Mouse (Mus musculus): ENCODE measurements around the gene Csrnp3.

DNA sequence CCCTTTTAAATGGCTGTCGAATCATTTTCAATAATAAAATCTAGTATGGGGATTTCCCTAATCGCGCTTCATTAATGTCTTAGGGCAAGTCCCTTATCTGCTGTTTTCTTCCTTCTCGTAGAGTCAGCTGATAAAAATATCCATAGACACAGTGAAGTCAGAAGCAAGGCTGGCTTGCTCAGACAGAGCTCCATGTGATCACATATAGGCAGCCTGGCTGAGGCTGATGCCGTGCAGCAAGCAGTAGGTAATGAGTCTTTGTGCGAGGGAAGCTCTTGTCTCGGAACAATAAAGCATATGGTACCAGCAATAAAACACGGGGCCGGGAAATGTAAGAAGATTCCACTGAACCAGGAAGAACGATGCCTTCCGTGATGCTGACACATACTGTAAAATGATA lies 84.4 kb downstream of the Csrnp3 start:
- no peak for TF ChIP-seq CTCF (IDR thresholded peaks at IDR 0.05; ENCODE audit: low read depth)
- no peak for TF ChIP-seq EP300 (IDR thresholded peaks at IDR 0.05; ENCODE audit: low read depth)

All from liver, postnatal 0 days (tissue).